Mouse (Mus musculus) lung, embryonic 16.5 days (tissue): ENCODE measurements around the gene Ebp. TPM values are rescaled to one million over a fixed set of nuclear protein-coding genes. Genes with fewer than 3 reads are reported as not detected.

Experiments
- ATAC-seq: fragments of 200-750 bp; cut with Nextera tagmentation; 2 replicates; pipeline ENCODE4 v1.8.0; 2017; ENCODE audit warnings: low read depth, mild to moderate bottlenecking, moderate library complexity
- H3K27ac ChIP-seq: fragments of 300-500 bp; sonication (generic); 2 replicates; pipeline ENCODE4 v1.5.1; 2014; ENCODE audit warnings: mild to moderate bottlenecking, control low read depth, low read length
- H3K27me3 ChIP-seq: fragments of 300-500 bp; sonication (generic); 2 replicates; pipeline ENCODE4 v1.6.1; 2014; ENCODE audit warnings: low read depth, low read length, mixed read lengths; ENCODE audit not compliant: control insufficient read depth, insufficient read depth
- H3K36me3 ChIP-seq: fragments of 300-500 bp; sonication (generic); 2 replicates; pipeline ENCODE4 v1.6.1; 2014; ENCODE audit warnings: low read length; ENCODE audit not compliant: control insufficient read depth, insufficient read depth
- H3K4me1 ChIP-seq: fragments of 300-500 bp; sonication (generic); replicated peaks from 2 replicates; pipeline ENCODE4 v1.6.1; 2014; ENCODE audit warnings: low read length, mixed read lengths; ENCODE audit not compliant: control insufficient read depth, insufficient read depth
- H3K4me2 ChIP-seq: fragments of 300-500 bp; sonication (generic); 2 replicates; pipeline ENCODE4 v1.6.1; 2014; ENCODE audit warnings: low read depth, low read length, control low read depth
- H3K4me3 ChIP-seq: fragments of 300-500 bp; sonication (generic); 2 replicates; pipeline ENCODE4 v1.5.1; 2014; ENCODE audit warnings: mild to moderate bottlenecking, low read length, control low read depth
- H3K9ac ChIP-seq: fragments of 300-500 bp; sonication (generic); 2 replicates; pipeline ENCODE4 v1.6.1; 2014; ENCODE audit warnings: low read length, control low read depth
- H3K9me3 ChIP-seq: fragments of 300-500 bp; sonication (generic); 2 replicates; pipeline ENCODE4 v1.6.1; 2016; ENCODE audit warnings: low read length; ENCODE audit not compliant: control insufficient read depth
- WGBS: fragments of 180-500 bp; shearing (Covaris S2); extraction: QIAGEN DNeasy Blood & Tissue Kit; methylation state at CpG from one replicate; pipeline ENCODE4 v1.1.7; 2014; 5-methylcytosine and 5-hydroxymethylcytosine counted together
- polyA plus RNA-seq: library from polyadenylated mRNA; unstranded; fragments of >200 nt; fragmentation: Nextera tagmentation; extraction: Ambion mirVana; gene quantifications from 2 replicates; pipeline ENCODE4 v1.2.1, GENCODE M21; 2015

The Ebp gene
- polyA plus RNA-seq, 1 experiment from 2014 or later = 41.9 TPM

DNA sequence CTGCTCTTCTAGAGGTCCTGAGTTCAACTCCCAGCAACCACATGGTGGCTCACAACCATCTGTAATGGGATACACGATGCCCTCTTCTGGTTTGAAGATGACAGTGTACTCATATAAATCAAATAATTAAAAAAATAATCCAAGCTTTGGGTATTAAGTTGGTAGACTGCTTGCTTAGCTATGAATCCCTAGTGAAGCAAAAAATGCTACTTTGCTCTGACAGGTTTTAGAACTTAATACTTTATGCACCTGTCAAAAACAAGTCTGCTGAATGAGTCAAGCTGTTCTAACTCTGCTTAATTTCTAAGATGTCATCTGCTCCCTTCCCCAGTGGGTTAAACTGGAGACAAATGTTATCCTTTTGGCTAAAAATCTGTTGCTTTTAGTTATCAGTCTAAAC is 53.8 kb downstream of the Ebp start:
- Histone ChIP-seq H3K4me1 (peaks cover 6% of the 10 kb centered on the region; the same call in 1 of the 2 replicates), H3K27me3 (no peaks in the 10 kb centered on the region), H3K9me3 (no peaks in the 10 kb centered on the region), H3K36me3 (peaks cover 18% of the 10 kb centered on the region), H3K9ac (no peak overlapping the region), H3K4me2 (no peak overlapping the region), H3K27ac (no peak overlapping the region), H3K4me3 (no peak overlapping the region)
- ATAC-seq = no peak
- 15% methylated on average over 1 of the region's 1 CpGs for WGBS

DNA sequence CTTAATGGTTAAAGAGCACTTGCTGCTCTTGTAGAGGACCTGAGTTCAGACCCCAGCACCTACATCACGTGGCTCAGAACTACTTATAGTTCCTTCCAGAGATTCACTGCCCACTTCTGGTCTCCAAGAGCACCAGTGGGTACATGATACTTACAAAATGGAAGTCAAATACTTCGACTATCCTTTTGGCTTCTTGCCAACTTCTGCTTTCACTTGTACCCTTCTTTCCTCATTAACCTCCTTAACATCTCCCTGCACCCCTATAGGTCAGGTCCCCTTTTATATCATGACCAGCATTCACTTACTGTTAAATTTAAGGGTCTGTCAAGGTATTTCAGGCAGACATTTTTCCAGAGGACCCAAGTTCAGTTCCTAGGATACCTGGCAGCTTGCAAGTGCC is 57.4 kb downstream of the Ebp start:
- Histone ChIP-seq H3K9ac (no peak overlapping the region), H3K4me2 (no peak overlapping the region), H3K4me1 (no peaks in the 10 kb centered on the region), H3K4me3 (no peak overlapping the region), H3K36me3 (peaks cover 8% of the 10 kb centered on the region), H3K27me3 (no peaks in the 10 kb centered on the region), H3K27ac (no peak overlapping the region), H3K9me3 (no peaks in the 10 kb centered on the region)
- ATAC-seq = no peak
- WGBS = 28% methylated on average over 2 of the region's 2 CpGs

Other genes starting within 250 kb of the Ebp start
- 25.0 and 26.5 TPM in 2 replicates for gene Hdac6, start 245.6 kb downstream of the Ebp start, polyA plus RNA-seq
- 1.1 and 2.8 TPM in 2 replicates for gene Gata1, start 215.4 kb downstream of the Ebp start, polyA plus RNA-seq
- gene Glod5, start 175.0 kb downstream of the Ebp start, polyA plus RNA-seq = not detected in 2 replicates
- gene Suv39h1, start 118.8 kb downstream of the Ebp start, polyA plus RNA-seq = 56.0 and 63.6 TPM in 2 replicates
- 0.70 and 0.79 TPM in 2 replicates for gene Was, start 103.0 kb downstream of the Ebp start, polyA plus RNA-seq
- gene Wdr13, start 60.6 kb downstream of the Ebp start, polyA plus RNA-seq = 25.4 and 26.0 TPM in 2 replicates
- 464 and 486 TPM in 2 replicates for gene Rbm3, start 47.6 kb downstream of the Ebp start, polyA plus RNA-seq
- gene Tbc1d25, start 17.3 kb downstream of the Ebp start, polyA plus RNA-seq = 13.0 and 14.2 TPM in 2 replicates
- 12.9 and 14.4 TPM in 2 replicates for gene Porcn, start 13.0 kb upstream of the Ebp start, polyA plus RNA-seq
- gene Ftsj1, start 58.9 kb upstream of the Ebp start, polyA plus RNA-seq = 48.9 and 53.2 TPM in 2 replicates
- 101 and 104 TPM in 2 replicates for gene Slc38a5, start 77.6 kb upstream of the Ebp start, polyA plus RNA-seq
- not detected in 2 replicates for gene Ssxb10, start 133.9 kb upstream of the Ebp start, polyA plus RNA-seq
- gene Ssxb9, start 173.5 kb upstream of the Ebp start, polyA plus RNA-seq = not detected in 2 replicates
- not detected in 2 replicates for gene Ssxb1, start 219.8 kb upstream of the Ebp start, polyA plus RNA-seq